Comparison of ENCODE assay signal across 21 mouse cellular contexts in the genomic region with DNA sequence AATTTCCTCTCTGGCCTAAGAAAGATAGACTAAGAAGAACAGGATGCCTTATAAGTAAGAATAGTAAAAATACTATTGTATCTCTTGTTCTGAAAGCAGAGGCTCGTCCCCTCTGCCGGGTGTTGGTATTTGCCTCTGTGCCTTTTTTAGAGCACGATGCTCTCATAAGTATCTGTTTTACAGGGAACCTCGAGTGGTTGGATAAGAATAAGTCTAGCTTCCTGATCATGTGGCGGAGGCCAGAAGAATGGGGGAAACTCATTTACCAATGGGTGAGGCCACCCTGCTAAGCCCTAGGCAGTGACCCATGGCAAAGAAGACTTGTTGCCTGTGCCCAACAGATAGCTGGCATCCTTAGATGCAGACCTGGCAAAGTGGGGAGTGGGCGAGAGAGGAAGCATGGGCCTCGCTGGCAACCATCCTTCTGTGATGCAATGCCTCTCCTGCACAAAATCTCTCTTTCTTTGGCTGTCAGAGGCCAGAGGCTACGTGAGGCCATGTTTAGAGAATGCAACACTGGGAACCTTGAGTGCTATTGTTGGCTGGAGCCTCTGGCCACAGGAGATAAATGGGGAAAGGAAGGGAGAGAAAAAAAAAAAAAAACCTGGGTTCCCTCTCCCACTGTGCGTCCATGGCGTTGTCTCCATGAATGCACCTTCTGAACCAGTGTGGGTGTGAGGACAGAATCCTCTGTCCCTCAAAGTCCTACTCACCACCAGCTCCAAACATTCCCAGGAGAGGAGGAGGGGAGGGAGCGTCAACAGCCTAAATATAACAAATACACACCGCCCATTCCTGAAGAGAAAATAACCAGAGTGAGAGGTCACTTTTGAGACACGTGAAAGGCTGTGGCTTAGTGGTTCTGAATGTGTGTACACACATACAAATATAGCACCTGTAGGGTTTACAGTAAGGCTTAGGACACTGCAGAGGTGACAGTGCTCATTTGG. TPM values are rescaled to one million over a fixed set of nuclear protein-coding genes. Genes with fewer than 3 reads are reported as not detected.
DNase-seq lines count a peak whose midpoint lies in the region; ATAC-seq and TF ChIP-seq lines count a peak whose summit lies in the region.
"Had no signal": no experiment of that assay in that cellular context is flagged by ENCODE, and none has a peak within 500 bp of the region (broad histone marks: within the 10 kb centered on the region; RNA-seq: fewer than 3 reads in every experiment).

No protein-coding gene starts in this region.

- H3K4me1 ChIP-seq in heart, adult 2 months (ENCODE audit: control insufficient read depth, insufficient read depth, low read length), result peaks cover 15% of the 10 kb centered on the region
- H3K4me1 ChIP-seq in heart, embryonic 14.5 days (ENCODE audit: control insufficient read depth in 2 of 2, insufficient read depth in 2 of 2, low read length in 2 of 2), result peaks cover 21 to 45% of the 10 kb centered on the region in 2 experiments
- H3K4me1 ChIP-seq in liver, embryonic 15.5 days (replicated peaks), result peaks cover 74% of the 10 kb centered on the region

- TF ChIP-seq POLR2A in heart, adult 2 months (IDR thresholded peaks at IDR 0.05; ENCODE audit: insufficient read depth, low read depth, low read length), result no peak; the same call in 1 of the 2 replicates

- H3K9me3 ChIP-seq in heart, embryonic 14.5 days (ENCODE audit: control insufficient read depth, low read length), result no peaks in the 10 kb centered on the region
- no peaks in the 10 kb centered on the region for H3K9me3 ChIP-seq in liver, embryonic 15.5 days (replicated peaks)
- H3K9me3 ChIP-seq: embryonic facial prominence, embryonic 12.5 days; forebrain, embryonic 13.5 days; limb, embryonic 15.5 days; neural tube, embryonic 13.5 days had no signal

- ATAC-seq in heart, embryonic 14.5 days (ENCODE audit: insufficient number of reproducible peaks, insufficient read depth, low FRiP score, low read depth), result no peak
- ATAC-seq in liver, embryonic 15.5 days (ENCODE audit: insufficient read depth), result no peak
- ATAC-seq: forebrain, embryonic 13.5 days; hindbrain, embryonic 16.5 days; lung, postnatal 0 days had no signal

- H3K27ac ChIP-seq in heart, adult 2 months, result peak overlapping the region; percentile 88
- peak overlapping the region; percentile 80 to 84 for H3K27ac ChIP-seq in heart, embryonic 14.5 days (replicated peaks in 1 of 2; ENCODE audit: control insufficient read depth in 1 of 2, insufficient read depth in 1 of 2, low read depth in 2 of 2, low read length in 2 of 2)
- peak overlapping the region; percentile 19; the same call in 1 of the 2 replicates for H3K27ac ChIP-seq in liver, embryonic 15.5 days (replicated peaks)
- H3K27ac ChIP-seq: embryonic facial prominence, embryonic 12.5 days; forebrain, embryonic 13.5 days; limb, embryonic 15.5 days; neural tube, embryonic 13.5 days had no signal

- 42% methylated on average over 13 of the region's 13 CpGs for WGBS in heart, adult 2 months
- WGBS in heart, embryonic 14.5 days, result 40% methylated on average over 13 of the region's 13 CpGs
- WGBS in liver, embryonic 15.5 days (ENCODE audit: insufficient replicate concordance), result 78% methylated on average over 13 of the region's 13 CpGs

- no peak for TF ChIP-seq CTCF in heart, adult 2 months (IDR thresholded peaks at IDR 0.05)

- H3K9ac ChIP-seq in heart, adult 2 months (ENCODE audit: low read depth, low read length), result peak overlapping the region; percentile 29; the same call in 1 of the 2 replicates
- H3K9ac ChIP-seq in heart, embryonic 14.5 days (ENCODE audit: low read length), result no peak overlapping the region
- H3K9ac ChIP-seq in liver, embryonic 15.5 days, result no peak overlapping the region
- H3K9ac ChIP-seq: embryonic facial prominence, embryonic 12.5 days; forebrain, embryonic 13.5 days; limb, embryonic 15.5 days; neural tube, embryonic 13.5 days had no signal

- DNase-seq in heart, adult 11 months, result peak; percentile 97
- DNase-seq in heart, postnatal 25 days (ENCODE audit: low spot score), result no peak
- DNase-seq in heart, adult 2 months, result peak in 1 of 2 experiments; percentile 66
- DNase-seq in T-cell, adult 2 months (ENCODE audit: low spot score), result no peak
- DNase-seq in layer of hippocampus, postnatal 25 days (ENCODE audit: extremely low spot score in 1 of 2, low spot score in 1 of 2), result no peak
- DNase-seq in layer of hippocampus, adult 9-10 months (ENCODE audit: low spot score), result no peak
- DNase-seq: cerebellum, adult 9-10 months; gastrocnemius, postnatal 10 days; kidney, adult 11 months; midbrain, embryonic 14.5 days; thymus, postnatal 4 days had no signal

- peak overlapping the region; percentile 24; the same call in 1 of the 2 replicates for H3K4me2 ChIP-seq in heart, embryonic 14.5 days (ENCODE audit: low read length)
- H3K4me2 ChIP-seq in liver, embryonic 15.5 days, result no peak overlapping the region
- H3K4me2 ChIP-seq: embryonic facial prominence, embryonic 12.5 days; forebrain, embryonic 13.5 days; limb, embryonic 15.5 days; neural tube, embryonic 13.5 days had no signal

- TF ChIP-seq EP300 in heart, adult 2 months (IDR thresholded peaks at IDR 0.05; ENCODE audit: insufficient read depth, low read depth, low read length), result peak; percentile 31

- no peaks in the 10 kb centered on the region for H3K79me2 ChIP-seq in heart, adult 2 months (replicated peaks; ENCODE audit: control insufficient read depth, insufficient read depth, low read length)

- no peaks in the 10 kb centered on the region for H3K27me3 ChIP-seq in heart, adult 2 months (ENCODE audit: control insufficient read depth, insufficient read depth, low read length)
- no peaks in the 10 kb centered on the region for H3K27me3 ChIP-seq in heart, embryonic 14.5 days (ENCODE audit: control insufficient read depth, insufficient read depth, low read length)
- H3K27me3 ChIP-seq in liver, embryonic 15.5 days, result peaks cover 9% of the 10 kb centered on the region
- H3K27me3 ChIP-seq: limb, embryonic 15.5 days had no signal

- peaks cover 11% of the 10 kb centered on the region for H3K36me3 ChIP-seq in heart, adult 2 months (ENCODE audit: control insufficient read depth, insufficient read depth, low read length)
- H3K36me3 ChIP-seq in heart, embryonic 14.5 days (ENCODE audit: control insufficient read depth, insufficient read depth, low read length), result peaks cover 18% of the 10 kb centered on the region
- peaks cover 24% of the 10 kb centered on the region for H3K36me3 ChIP-seq in liver, embryonic 15.5 days (replicated peaks)

- intact Hi-C loops in heart, postnatal 25 days (cut with DNase I), result no loop called here
- intact Hi-C loops in heart, adult 2 months (cut with DNase I), result no loop called here

- no peak overlapping the region for H3K4me3 ChIP-seq in heart, adult 2 months
- H3K4me3 ChIP-seq in heart, embryonic 14.5 days (ENCODE audit: control insufficient read depth in 1 of 2, insufficient read depth in 1 of 2, low read depth in 1 of 2, low read length in 2 of 2), result no peak overlapping the region
- H3K4me3 ChIP-seq in liver, embryonic 15.5 days (replicated peaks), result no peak overlapping the region
- H3K4me3 ChIP-seq: embryonic facial prominence, embryonic 12.5 days; erythroblast, embryonic 14.5 days; forebrain, embryonic 13.5 days; limb, embryonic 15.5 days; neural tube, embryonic 13.5 days had no signal

RNA-seq across cellular contexts. Expression of gene Vps25, which starts 2.6 kb away (rescaled TPM):
- total RNA-seq in heart, postnatal 25 days (2021), result 10 to 100 TPM; 78.2 to 85.0 TPM
- total RNA-seq in heart, adult 2 months (2021), result 10 to 100 TPM; 82.5 to 90.1 TPM
- 83.2 and 96.8 TPM in 2 replicates for polyA plus RNA-seq in heart, adult 2 months (2012; rRNA removed)
- 111 and 123 TPM in 2 replicates for polyA plus RNA-seq in heart, embryonic 14.5 days (2014; fragmentation: Nextera tagmentation; extraction: Ambion mirVana)
- 77.2 and 81.7 TPM in 2 replicates for polyA plus RNA-seq in liver, embryonic 15.5 days (2015; fragmentation: Nextera tagmentation; extraction: Ambion mirVana)
- total RNA-seq in layer of hippocampus, postnatal 25 days (2021), result 10 to 100 TPM; 70.0 to 75.2 TPM

RNA-seq across cellular contexts. Expression of gene Wnk4, which starts 4.3 kb away (rescaled TPM):
- total RNA-seq in heart, postnatal 25 days (2021), result 10 to 100 TPM in 1 of 2 experiments, 1 to 10 TPM in 1; 9.6 to 14.6 TPM
- total RNA-seq in heart, adult 2 months (2021), result 10 to 100 TPM in 1 of 2 experiments, 1 to 10 TPM in 1; 9.2 to 12.6 TPM
- 12.1 and 13.9 TPM in 2 replicates for polyA plus RNA-seq in heart, adult 2 months (2012; rRNA removed)
- 5.8 and 9.5 TPM in 2 replicates for polyA plus RNA-seq in heart, embryonic 14.5 days (2014; fragmentation: Nextera tagmentation; extraction: Ambion mirVana)
- 5.1 and 6.7 TPM in 2 replicates for polyA plus RNA-seq in liver, embryonic 15.5 days (2015; fragmentation: Nextera tagmentation; extraction: Ambion mirVana)
- 1 to 10 TPM; 6.2 to 7.7 TPM for total RNA-seq in layer of hippocampus, postnatal 25 days (2021)
- total RNA-seq: hematopoietic stem cell, adult 5-6 weeks had no signal

RNA-seq across cellular contexts. Expression of gene Ramp2, which starts 10.3 kb away (rescaled TPM):
- total RNA-seq in heart, postnatal 25 days (2021), result 100 to 1,000 TPM in 1 of 2 experiments, 10 to 100 TPM in 1; 80.9 to 123 TPM
- total RNA-seq in heart, adult 2 months (2021), result 10 to 100 TPM; 89.1 to 90.3 TPM
- polyA plus RNA-seq in heart, adult 2 months (2012; rRNA removed), result 130 and 172 TPM in 2 replicates
- polyA plus RNA-seq in heart, embryonic 14.5 days (2014; fragmentation: Nextera tagmentation; extraction: Ambion mirVana), result 272 and 281 TPM in 2 replicates
- polyA plus RNA-seq in liver, embryonic 15.5 days (2015; fragmentation: Nextera tagmentation; extraction: Ambion mirVana), result 20.3 and 25.4 TPM in 2 replicates
- total RNA-seq in layer of hippocampus, postnatal 25 days (2021), result 10 to 100 TPM; 50.2 to 72.5 TPM
- total RNA-seq: hematopoietic stem cell, adult 5-6 weeks had no signal

RNA-seq across cellular contexts. Expression of gene Cntd1, which starts 22.7 kb away (rescaled TPM):
- under 1 TPM; 0.10 to 0.28 TPM for total RNA-seq in heart, postnatal 25 days (2021)
- under 1 TPM; 0.23 to 0.36 TPM for total RNA-seq in heart, adult 2 months (2021)
- 0.06 and 0.12 TPM in 2 replicates for polyA plus RNA-seq in heart, adult 2 months (2012; rRNA removed)
- polyA plus RNA-seq in heart, embryonic 14.5 days (2014; fragmentation: Nextera tagmentation; extraction: Ambion mirVana), result 0.51 and 1.1 TPM in 2 replicates
- 0.67 TPM in 2 replicates for polyA plus RNA-seq in liver, embryonic 15.5 days (2015; fragmentation: Nextera tagmentation; extraction: Ambion mirVana)
- under 1 TPM; 0.25 to 0.35 TPM for total RNA-seq in layer of hippocampus, postnatal 25 days (2021)
- polyA plus RNA-seq: erythroblast, embryonic 14.5 days had no signal

RNA-seq across cellular contexts. Expression of gene Coa3, which starts 22.8 kb away (rescaled TPM):
- 10 to 100 TPM; 89.0 to 96.9 TPM for total RNA-seq in heart, postnatal 25 days (2021)
- total RNA-seq in heart, adult 2 months (2021), result 100 to 1,000 TPM in 1 of 2 experiments, 10 to 100 TPM in 1; 88.4 to 101 TPM
- polyA plus RNA-seq in heart, adult 2 months (2012; rRNA removed), result 153 and 302 TPM in 2 replicates
- 188 and 203 TPM in 2 replicates for polyA plus RNA-seq in heart, embryonic 14.5 days (2014; fragmentation: Nextera tagmentation; extraction: Ambion mirVana)
- 80.5 and 87.1 TPM in 2 replicates for polyA plus RNA-seq in liver, embryonic 15.5 days (2015; fragmentation: Nextera tagmentation; extraction: Ambion mirVana)
- total RNA-seq in layer of hippocampus, postnatal 25 days (2021), result 100 to 1,000 TPM in 1 of 2 experiments, 10 to 100 TPM in 1; 87.2 to 117 TPM

Comparison
In these comparisons a context has a peak if more than half of its experiments do, and no peak if none do; other contexts are left out.
1. H3K27ac ChIP-seq: peak in every context shown above with its lines; median percentile 88 in heart, adult 2 months; 82 in heart, embryonic 14.5 days; 19 in liver, embryonic 15.5 days.